Mouse (Mus musculus): ENCODE data around the gene Gabarap.

Gabarap gene

GRCm38 (mm10) chr11:69968793-69969192, 22.1 kb upstream of the Gabarap start:
- DNase-seq (ENCODE audit: low spot score in 2 of 2): no peak

GRCm38 (mm10) chr11:69970222-69970621, 20.7 kb upstream of the Gabarap start:
- no peak for DNase-seq (ENCODE audit: low spot score in 2 of 2)

- DNase-seq (ENCODE audit: low spot score in 2 of 2): no peak
These were observed 20.2 kb upstream of the Gabarap start for GRCm38 (mm10) chr11:69970775-69971174.

GRCm38 (mm10) chr11:69974907-69975306, 16.0 kb upstream of the Gabarap start:
- no peak for DNase-seq (ENCODE audit: low spot score in 2 of 2)

- DNase-seq (ENCODE audit: low spot score in 2 of 2): no peak
These were observed 14.7 kb upstream of the Gabarap start for GRCm38 (mm10) chr11:69976271-69976670.

GRCm38 (mm10) chr11:69979827-69980195, 11.1 kb upstream of the Gabarap start:
- no peak for DNase-seq (ENCODE audit: low spot score in 2 of 2)

GRCm38 (mm10) chr11:69980196-69981140, 10.5 kb upstream of the Gabarap start:
- peak; percentile 99 for DNase-seq (ENCODE audit: low spot score in 2 of 2)

GRCm38 (mm10) chr11:69981141-69981762, 9.7 kb upstream of the Gabarap start, which contains the start of gene Ctdnep1:
Gene Ctdnep1, plus strand, starts transcription at chr11:69981156.
- DNase-seq (ENCODE audit: low spot score in 2 of 2): no peak

- no peak for DNase-seq (ENCODE audit: low spot score in 2 of 2)
These were observed 8.7 kb upstream of the Gabarap start, which contains the start of gene Elp5 for GRCm38 (mm10) chr11:69982225-69982624. Gene Elp5, minus strand, starts transcription at chr11:69982517.

GRCm38 (mm10) chr11:69982877-69983276, 8.1 kb upstream of the Gabarap start:
- DNase-seq (ENCODE audit: low spot score in 2 of 2): no peak

- no peak for DNase-seq (ENCODE audit: low spot score in 2 of 2)
These were observed 7.6 kb upstream of the Gabarap start for GRCm38 (mm10) chr11:69983377-69983776.

GRCm38 (mm10) chr11:69984431-69984830, 6.5 kb upstream of the Gabarap start:
- no peak for DNase-seq (ENCODE audit: low spot score in 2 of 2)

GRCm38 (mm10) chr11:69989949-69990348, 994 bp upstream of the Gabarap start:
- DNase-seq (ENCODE audit: low spot score in 2 of 2): no peak

- no peak for DNase-seq (ENCODE audit: low spot score in 2 of 2)
These were observed 768 bp downstream of the Gabarap start for GRCm38 (mm10) chr11:69991711-69992110.

- DNase-seq (ENCODE audit: low spot score in 2 of 2): no peak
These were observed 1.5 kb downstream of the Gabarap start for GRCm38 (mm10) chr11:69992396-69992795.

GRCm38 (mm10) chr11:69992932-69993331, 2.0 kb downstream of the Gabarap start:
- no peak for DNase-seq (ENCODE audit: low spot score in 2 of 2)

- DNase-seq (ENCODE audit: low spot score in 2 of 2): no peak
These were observed 3.6 kb downstream of the Gabarap start for GRCm38 (mm10) chr11:69994401-69995090.

GRCm38 (mm10) chr11:69995391-69995960, 4.5 kb downstream of the Gabarap start, which contains the start of gene Phf23:
Gene Phf23, plus strand, starts transcription at chr11:69995777.
- DNase-seq (ENCODE audit: low spot score in 2 of 2): peak; percentile 94 to 98

- DNase-seq (ENCODE audit: low spot score in 2 of 2): peak in 1 of 2 experiments; percentile 37
These were observed 5.5 kb downstream of the Gabarap start for GRCm38 (mm10) chr11:69996161-69997061.

GRCm38 (mm10) chr11:69997070-69997509, 6.1 kb downstream of the Gabarap start:
- DNase-seq (ENCODE audit: low spot score in 2 of 2): peak; percentile 86 to 92
